Mouse (Mus musculus) bone marrow macrophage, adult 2 months (primary cell): ENCODE data around the gene Ccdc9b. TPM values are rescaled to one million over a fixed set of nuclear protein-coding genes. Genes with fewer than 3 reads are reported as not detected.

Experiments used
- H3K27ac ChIP-seq: 2 replicates; pipeline ENCODE4 v1.5.1; 2012; ENCODE audit warnings: low read depth, low read length; ENCODE audit not compliant: insufficient read depth
- H3K4me1 ChIP-seq: 2 replicates; pipeline ENCODE4 v1.6.1; 2012; ENCODE audit warnings: low read length; ENCODE audit not compliant: control insufficient read depth, insufficient read depth
- H3K4me3 ChIP-seq: 2 replicates; pipeline ENCODE4 v1.5.1; 2012; ENCODE audit warnings: mild to moderate bottlenecking, low read length, moderate library complexity; ENCODE audit not compliant: insufficient read depth
- CTCF ChIP-seq: IDR thresholded peaks from 2 replicates; pipeline ENCODE4 v1.5.1; 2012; ENCODE audit warnings: low read depth, mild to moderate bottlenecking, low read length, moderate library complexity
- POLR2A ChIP-seq: IDR thresholded peaks from 2 replicates; pipeline ENCODE4 v1.6.1; 2012; ENCODE audit warnings: mild to moderate bottlenecking, low read depth, low read length, borderline replicate concordance
- polyA plus RNA-seq: library from polyadenylated mRNA; stranded (reverse); fragments of >200 nt; gene quantifications from 2 replicates; pipeline ENCODE4 v1.2.4, GENCODE M21; 2012; ENCODE audit not compliant: missing spikeins, insufficient read depth, insufficient read length

Gene Ccdc9b
- polyA plus RNA-seq, 1 experiment, result 0.23 TPM

GRCm38 (mm10) chr2:118764094-118764831 is 1.8 kb upstream of the Ccdc9b start:
- H3K27ac ChIP-seq, result no peak overlapping the region
- no peak overlapping the region for H3K4me3 ChIP-seq
- H3K4me1 ChIP-seq, result peaks cover 14% of the 10 kb centered on the region
- no peak for TF ChIP-seq POLR2A
- TF ChIP-seq CTCF, result peak; percentile 85

GRCm38 (mm10) chr2:118763469-118763868 is 1.0 kb upstream of the Ccdc9b start:
- peaks cover 14% of the 10 kb centered on the region for H3K4me1 ChIP-seq
- no peak overlapping the region for H3K27ac ChIP-seq
- TF ChIP-seq CTCF, result no peak
- TF ChIP-seq POLR2A, result no peak
- H3K4me3 ChIP-seq, result no peak overlapping the region

- Histone ChIP-seq H3K27ac (no peak overlapping the region), H3K4me3 (no peak overlapping the region), H3K4me1 (peaks cover 14% of the 10 kb centered on the region)
- no peak for TF ChIP-seq CTCF
- TF ChIP-seq POLR2A, result no peak
Observed at GRCm38 (mm10) chr2:118762784-118763148, 305 bp upstream of the Ccdc9b start.

- Histone ChIP-seq H3K27ac (no peak overlapping the region), H3K4me1 (peaks cover 14% of the 10 kb centered on the region), H3K4me3 (no peak overlapping the region)
- TF ChIP-seq POLR2A (no peak), CTCF (no peak)
Observed at GRCm38 (mm10) chr2:118761358-118761757, 1.1 kb downstream of the Ccdc9b start.

DNA sequence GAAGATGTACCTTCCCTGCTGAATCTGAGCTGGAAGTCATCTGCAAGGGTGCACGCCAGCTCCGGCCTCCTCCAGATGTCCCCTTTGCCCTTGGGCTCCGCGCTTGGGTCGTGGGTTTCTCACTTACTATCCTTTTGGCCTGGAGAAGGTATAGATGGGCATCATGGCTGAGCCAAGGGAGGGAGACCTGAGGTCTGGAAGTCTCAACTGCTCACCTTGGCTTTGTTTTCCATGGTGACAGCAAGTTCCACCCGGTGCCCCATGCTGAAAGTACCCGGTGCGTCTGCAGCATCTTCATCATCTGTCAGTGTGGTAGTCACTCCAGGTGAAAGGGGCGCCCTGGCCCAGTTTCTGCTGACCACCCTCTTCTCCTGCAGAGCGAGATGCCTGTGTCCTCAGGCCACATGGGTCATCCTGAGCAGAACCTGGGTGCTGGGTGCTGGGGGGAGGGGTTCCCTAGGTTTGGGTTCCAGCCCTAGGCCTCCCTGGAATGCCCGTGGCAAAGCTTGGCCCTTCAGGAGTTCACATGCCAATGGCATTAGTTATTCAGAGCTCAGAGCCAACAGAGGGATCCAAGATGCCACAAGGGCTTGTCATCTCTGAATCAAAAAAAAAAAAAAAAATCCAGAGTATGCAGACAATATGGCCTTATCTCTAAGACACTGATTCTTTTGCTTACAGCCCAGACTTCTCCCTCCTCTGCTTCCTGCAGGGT is 2.0 kb downstream of the Ccdc9b start:
- no peak overlapping the region for H3K27ac ChIP-seq
- TF ChIP-seq CTCF (no peak), POLR2A (no peak)
- H3K4me1 ChIP-seq, result peaks cover 14% of the 10 kb centered on the region
- H3K4me3 ChIP-seq, result no peak overlapping the region

GRCm38 (mm10) chr2:118759828-118760227 is 2.6 kb downstream of the Ccdc9b start:
- peaks cover 14% of the 10 kb centered on the region for H3K4me1 ChIP-seq
- H3K4me3 ChIP-seq, result no peak overlapping the region
- no peak overlapping the region for H3K27ac ChIP-seq
- TF ChIP-seq POLR2A (no peak), CTCF (peak; percentile 56; the same call in 1 of the 2 replicates)

GRCm38 (mm10) chr2:118756103-118756502 is 6.4 kb downstream of the Ccdc9b start:
- Histone ChIP-seq H3K27ac (no peak overlapping the region), H3K4me1 (no peaks in the 10 kb centered on the region), H3K4me3 (no peak overlapping the region)
- no peak for TF ChIP-seq POLR2A

DNA sequence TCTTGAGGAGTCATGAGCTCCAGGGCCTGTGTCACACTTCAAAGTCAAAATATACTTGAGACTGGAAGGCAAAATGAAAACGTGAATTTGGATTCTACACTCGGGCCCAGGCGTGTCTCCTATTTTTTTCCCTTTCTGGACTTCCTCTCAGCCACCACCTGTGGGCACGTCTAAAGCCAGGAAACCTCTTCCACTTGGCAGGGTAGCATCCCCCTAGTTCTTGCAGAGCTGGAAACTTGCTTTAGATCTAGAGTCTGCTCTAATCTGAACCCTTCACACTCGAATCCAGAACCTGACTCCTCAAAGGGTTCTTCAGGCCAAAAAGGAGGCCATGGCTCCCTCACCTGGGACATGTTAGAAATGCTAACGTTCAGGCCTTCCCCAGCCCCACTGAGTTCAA is 7.1 kb downstream of the Ccdc9b start:
- Histone ChIP-seq H3K27ac (no peak overlapping the region), H3K4me1 (no peaks in the 10 kb centered on the region), H3K4me3 (no peak overlapping the region)
- no peak for TF ChIP-seq POLR2A
- TF ChIP-seq CTCF, result no peak

DNA sequence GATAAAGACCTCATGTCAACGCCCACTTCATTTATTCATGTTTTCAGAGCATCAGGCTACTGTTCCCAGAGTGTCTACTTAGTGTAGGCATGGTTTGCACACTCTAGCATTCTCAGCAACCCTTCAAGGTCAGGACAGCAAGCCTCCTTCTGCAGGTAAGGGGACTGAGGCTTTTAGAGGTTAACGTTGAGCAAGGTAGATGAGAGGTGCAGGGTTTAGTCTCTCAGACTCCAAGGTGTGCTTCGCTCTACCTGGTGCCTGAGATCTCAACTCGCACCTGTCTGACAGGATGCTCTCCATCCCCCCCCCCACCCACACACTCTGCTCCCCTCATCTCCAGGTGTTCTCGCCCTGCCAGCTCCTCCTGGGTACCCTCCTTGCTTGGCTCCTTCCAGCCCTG is 8.3 kb downstream of the Ccdc9b start:
- Histone ChIP-seq H3K27ac (no peak overlapping the region), H3K4me3 (no peak overlapping the region), H3K4me1 (no peaks in the 10 kb centered on the region)
- TF ChIP-seq CTCF, result no peak
- TF ChIP-seq POLR2A, result no peak

- H3K4me1 ChIP-seq, result no peaks in the 10 kb centered on the region
- TF ChIP-seq POLR2A (no peak), CTCF (no peak)
- no peak overlapping the region for H3K27ac ChIP-seq
- no peak overlapping the region for H3K4me3 ChIP-seq
Observed at GRCm38 (mm10) chr2:118752792-118753108, 9.7 kb downstream of the Ccdc9b start.
